Mouse (Mus musculus) G1E (cell line): ENCODE data around the gene Rcc1. TPM values are rescaled to one million over a fixed set of nuclear protein-coding genes. Genes with fewer than 3 reads are reported as not detected.

Source experiments
- ATAC-seq: 2 replicates; pipeline ENCODE4 v1.8.0; 2016; ENCODE audit warnings: mild to moderate bottlenecking; ENCODE audit not compliant: insufficient number of reproducible peaks, poor library complexity, low FRiP score, severe bottlenecking; ENCODE audit errors: extremely low read depth
- DNase-seq: peaks from one replicate; pipeline ENCODE4 v3.0.0; 2012; ENCODE audit warnings: low spot score
- H3K27me3 ChIP-seq: 2 replicates; pipeline ENCODE4 v1.6.1; 2012; ENCODE audit warnings: mild to moderate bottlenecking, low read length, inconsistent platforms; ENCODE audit not compliant: insufficient read depth
- H3K36me3 ChIP-seq: replicated peaks from 2 replicates; pipeline ENCODE3; 2012; ENCODE audit warnings: mild to moderate bottlenecking, inconsistent platforms
- H3K4me1 ChIP-seq: 2 replicates; pipeline ENCODE4 v1.6.1; 2012; ENCODE audit warnings: low read depth, low read length, inconsistent platforms, mixed read lengths; ENCODE audit not compliant: insufficient read depth
- H3K4me3 ChIP-seq: 2 replicates; pipeline ENCODE4 v1.5.1; 2012; ENCODE audit warnings: low read depth, mild to moderate bottlenecking, inconsistent platforms, low read length, moderate library complexity, mixed read lengths
- H3K9me3 ChIP-seq: replicated peaks from 2 replicates; pipeline ENCODE4 v1.6.1; 2012; ENCODE audit warnings: inconsistent platforms
- CTCF ChIP-seq: IDR thresholded peaks from 2 replicates; pipeline ENCODE4 v1.5.1; 2012; ENCODE audit warnings: low read depth, low read length, inconsistent platforms, mixed read lengths
- GATA1 ChIP-seq: IDR thresholded peaks from 2 replicates; pipeline ENCODE4 v1.6.1; 2012; ENCODE audit warnings: borderline replicate concordance, low read length, inconsistent platforms, mixed read lengths
- GATA2 ChIP-seq: IDR thresholded peaks from 2 replicates; pipeline ENCODE4 v1.6.1; 2012; ENCODE audit warnings: low read depth, low read length, inconsistent platforms, borderline replicate concordance
- POLR2AphosphoS5 ChIP-seq: IDR thresholded peaks from 2 replicates; pipeline ENCODE4 v1.6.1; 2012; ENCODE audit warnings: low read depth, low read length, inconsistent platforms; ENCODE audit not compliant: insufficient replicate concordance
- TAL1 ChIP-seq: conservative IDR thresholded peaks from 2 replicates; pipeline ENCODE4 v1.6.1; 2012; ENCODE audit warnings: low read depth, low read length, inconsistent platforms, mixed read lengths
- polyA plus RNA-seq: library from polyadenylated mRNA; stranded (reverse); fragments of >175 nt; gene quantifications from 2 replicates; pipeline ENCODE4 v1.2.3, GENCODE M21; 2012
- total RNA-seq, 2 experiments: library from RNA; stranded (forward) in 1 of 2; stranded (reverse) in 1 of 2; fragments of 200-1000 nt in 1 of 2; fragments of >200 nt in 1 of 2; fragmentation: Nextera tagmentation in 1 of 2; gene quantifications; 2 replicates each; pipeline ENCODE4 v1.2.3; 2014 to 2017

Gene Rcc1
- total and polyA plus RNA-seq, 3 experiments: 24.2 to 86.0 (median 38.6) TPM

- ATAC-seq: peak; percentile 29; the same call in 1 of the 2 replicates
- peak overlapping the region; percentile 89 for H3K4me3 ChIP-seq
- no peak for TF ChIP-seq CTCF
- TF ChIP-seq GATA2: no peak
- no peak for TF ChIP-seq TAL1
- no peak for TF ChIP-seq POLR2AphosphoS5
- TF ChIP-seq GATA1: no peak
- peak; percentile 53 for DNase-seq
- H3K4me1 ChIP-seq: peaks cover 62% of the 10 kb centered on the region
- no peaks in the 10 kb centered on the region for H3K9me3 ChIP-seq
- no peaks in the 10 kb centered on the region for H3K27me3 ChIP-seq
- peaks cover 51% of the 10 kb centered on the region for H3K36me3 ChIP-seq
These were observed 8.8 kb downstream of the Rcc1 start for GRCm38 (mm10) chr4:132344403-132345134.

GRCm38 (mm10) chr4:132341451-132341850, 12.0 kb downstream of the Rcc1 start:
- no peak overlapping the region; the same call in 1 of the 2 replicates for H3K4me3 ChIP-seq
- TF ChIP-seq POLR2AphosphoS5: no peak
- no peak for TF ChIP-seq GATA2
- no peak for TF ChIP-seq TAL1
- no peak for TF ChIP-seq GATA1
- no peak for TF ChIP-seq CTCF
- H3K9me3 ChIP-seq: no peaks in the 10 kb centered on the region
- H3K27me3 ChIP-seq: no peaks in the 10 kb centered on the region; the same call in 1 of the 2 replicates
- DNase-seq: no peak
- H3K4me1 ChIP-seq: peaks cover 62% of the 10 kb centered on the region
- no peak for ATAC-seq
- peaks cover 75% of the 10 kb centered on the region for H3K36me3 ChIP-seq

GRCm38 (mm10) chr4:132338943-132339342, 14.5 kb downstream of the Rcc1 start:
- peaks cover 95% of the 10 kb centered on the region for H3K36me3 ChIP-seq
- no peak for ATAC-seq
- TF ChIP-seq GATA1 (no peak), GATA2 (no peak), TAL1 (no peak), POLR2AphosphoS5 (no peak), CTCF (no peak)

GRCm38 (mm10) chr4:132332880-132333279, 20.5 kb downstream of the Rcc1 start:
- Histone ChIP-seq H3K9me3 (no peaks in the 10 kb centered on the region), H3K27me3 (no peaks in the 10 kb centered on the region), H3K4me3 (no peak overlapping the region), H3K36me3 (peaks cover 88% of the 10 kb centered on the region), H3K4me1 (peaks cover 45% of the 10 kb centered on the region)
- no peak for ATAC-seq
- no peak for TF ChIP-seq TAL1
- DNase-seq: no peak

More at GRCm38 (mm10) chr4:132338943-132339342, 14.5 kb downstream of the Rcc1 start:
- no peak for DNase-seq
- Histone ChIP-seq H3K9me3 (no peaks in the 10 kb centered on the region), H3K4me3 (no peak overlapping the region), H3K4me1 (peaks cover 58% of the 10 kb centered on the region), H3K27me3 (no peaks in the 10 kb centered on the region; the same call in 1 of the 2 replicates)

GRCm38 (mm10) chr4:132331960-132332359, 21.4 kb downstream of the Rcc1 start:
- Histone ChIP-seq H3K9me3 (no peaks in the 10 kb centered on the region), H3K36me3 (peaks cover 86% of the 10 kb centered on the region), H3K4me1 (peaks cover 45% of the 10 kb centered on the region), H3K27me3 (no peaks in the 10 kb centered on the region), H3K4me3 (no peak overlapping the region)
- no peak for DNase-seq
- ATAC-seq: no peak
- TF ChIP-seq GATA2 (no peak), GATA1 (no peak), CTCF (no peak), POLR2AphosphoS5 (no peak), TAL1 (no peak)

GRCm38 (mm10) chr4:132329835-132330354, 23.5 kb downstream of the Rcc1 start:
- no peak for ATAC-seq

More at GRCm38 (mm10) chr4:132329835-132330354, 23.5 kb downstream of the Rcc1 start:
- Histone ChIP-seq H3K4me3 (peak overlapping the region; percentile 80; the same call in 1 of the 2 replicates), H3K27me3 (no peaks in the 10 kb centered on the region), H3K9me3 (no peaks in the 10 kb centered on the region), H3K36me3 (peaks cover 85% of the 10 kb centered on the region), H3K4me1 (peaks cover 36% of the 10 kb centered on the region)
- TF ChIP-seq GATA1: no peak
- TF ChIP-seq CTCF: no peak
- TF ChIP-seq GATA2: no peak
- no peak for TF ChIP-seq TAL1
- TF ChIP-seq POLR2AphosphoS5: no peak
- DNase-seq: no peak
